ENCODE assay signal across 10 mouse cellular contexts in genomic region chr8:125389756-125390505, GRCm38 (mm10).
DNase-seq lines count a peak whose midpoint lies in the region; ATAC-seq and TF ChIP-seq lines count a peak whose summit lies in the region.
"Had no signal": no experiment of that assay in that cellular context is flagged by ENCODE, and none has a peak within 500 bp of the region (broad histone marks: within the 10 kb centered on the region; RNA-seq: fewer than 3 reads in every experiment).

No protein-coding gene starts in this region.

- no peaks in the 10 kb centered on the region for H3K9me3 ChIP-seq in midbrain, embryonic 12.5 days
- H3K9me3 ChIP-seq in midbrain, embryonic 11.5 days (ENCODE audit: control insufficient read depth, low read length): no peaks in the 10 kb centered on the region
- no peaks in the 10 kb centered on the region for H3K9me3 ChIP-seq in embryonic facial prominence, embryonic 15.5 days (replicated peaks)
- H3K9me3 ChIP-seq in heart, embryonic 11.5 days (replicated peaks; ENCODE audit: control insufficient read depth, low read length): no peaks in the 10 kb centered on the region
- H3K9me3 ChIP-seq in kidney, postnatal 0 days (replicated peaks; ENCODE audit: low read length): no peaks in the 10 kb centered on the region
- no peaks in the 10 kb centered on the region for H3K9me3 ChIP-seq in limb, embryonic 15.5 days

- no peaks in the 10 kb centered on the region for H3K36me3 ChIP-seq in midbrain, embryonic 12.5 days
- no peaks in the 10 kb centered on the region for H3K36me3 ChIP-seq in midbrain, embryonic 11.5 days (ENCODE audit: control insufficient read depth, insufficient read depth, low read length)
- H3K36me3 ChIP-seq in embryonic facial prominence, embryonic 15.5 days: no peaks in the 10 kb centered on the region
- H3K36me3 ChIP-seq in heart, embryonic 11.5 days (ENCODE audit: control insufficient read depth, insufficient read depth, low read length): no peaks in the 10 kb centered on the region
- H3K36me3 ChIP-seq in kidney, postnatal 0 days (ENCODE audit: insufficient read depth, low read length): no peaks in the 10 kb centered on the region
- no peaks in the 10 kb centered on the region for H3K36me3 ChIP-seq in limb, embryonic 15.5 days

- ATAC-seq in midbrain, embryonic 12.5 days (ENCODE audit: low FRiP score, low read depth): no peak
- ATAC-seq in midbrain, embryonic 11.5 days (ENCODE audit: low FRiP score): no peak
- ATAC-seq in embryonic facial prominence, embryonic 15.5 days (ENCODE audit: insufficient number of reproducible peaks, low FRiP score, low TSS enrichment, low read depth): no peak
- no peak for ATAC-seq in heart, embryonic 11.5 days (replicated peaks; ENCODE audit: insufficient number of reproducible peaks, low FRiP score, low TSS enrichment)
- ATAC-seq in kidney, postnatal 0 days (replicated peaks; ENCODE audit: low FRiP score, low read depth): no peak
- ATAC-seq in limb, embryonic 15.5 days (ENCODE audit: insufficient number of reproducible peaks, low FRiP score, low TSS enrichment, low read depth): no peak
- no peak for ATAC-seq in monocyte, adult 5-6 weeks (replicated peaks; ENCODE audit: insufficient number of reproducible peaks, low FRiP score, low TSS enrichment, poor library complexity, severe bottlenecking)

- 70% methylated on average over 13 of the region's 13 CpGs for WGBS in midbrain, embryonic 12.5 days
- WGBS in midbrain, embryonic 11.5 days: 77% methylated on average over 13 of the region's 13 CpGs
- 62% methylated on average over 13 of the region's 13 CpGs for WGBS in embryonic facial prominence, embryonic 15.5 days
- 57% methylated on average over 13 of the region's 13 CpGs for WGBS in heart, embryonic 11.5 days (ENCODE audit: insufficient replicate concordance)
- WGBS in kidney, postnatal 0 days: 62% methylated on average over 13 of the region's 13 CpGs
- 63% methylated on average over 13 of the region's 13 CpGs for WGBS in limb, embryonic 15.5 days

- peak overlapping the region; percentile 60 for H3K27ac ChIP-seq in midbrain, embryonic 12.5 days (replicated peaks)
- H3K27ac ChIP-seq in midbrain, embryonic 11.5 days (ENCODE audit: low read depth, low read length): no peak overlapping the region
- H3K27ac ChIP-seq in embryonic facial prominence, embryonic 15.5 days (replicated peaks): 0 out of 2 replicates have a peak overlapping the region, but pooled peaks have one; percentile 9
- peak overlapping the region; percentile 81 for H3K27ac ChIP-seq in heart, embryonic 11.5 days (ENCODE audit: low read depth, low read length)
- no peak overlapping the region for H3K27ac ChIP-seq in kidney, postnatal 0 days
- 0 out of 2 replicates have a peak overlapping the region, but pooled peaks have one; percentile 3 for H3K27ac ChIP-seq in limb, embryonic 15.5 days
- H3K27ac ChIP-seq: macrophage had no signal

- H3K4me1 ChIP-seq in midbrain, embryonic 12.5 days: peaks cover 42% of the 10 kb centered on the region
- peaks cover 3% of the 10 kb centered on the region; the same call in 1 of the 2 replicates for H3K4me1 ChIP-seq in midbrain, embryonic 11.5 days (ENCODE audit: control insufficient read depth, insufficient read depth, low read length)
- H3K4me1 ChIP-seq in embryonic facial prominence, embryonic 15.5 days: peaks cover 47% of the 10 kb centered on the region
- peaks cover 59% of the 10 kb centered on the region for H3K4me1 ChIP-seq in heart, embryonic 11.5 days (ENCODE audit: control insufficient read depth, insufficient read depth, low read length)
- peaks cover 16% of the 10 kb centered on the region; the same call in 1 of the 2 replicates for H3K4me1 ChIP-seq in kidney, postnatal 0 days (replicated peaks; ENCODE audit: insufficient read depth, low read length)
- H3K4me1 ChIP-seq in limb, embryonic 15.5 days: peaks cover 38% of the 10 kb centered on the region

- peaks cover 3% of the 10 kb centered on the region; the same call in 1 of the 2 replicates for H3K27me3 ChIP-seq in midbrain, embryonic 12.5 days
- H3K27me3 ChIP-seq in midbrain, embryonic 11.5 days (ENCODE audit: control insufficient read depth, insufficient read depth, low read length): no peaks in the 10 kb centered on the region
- H3K27me3 ChIP-seq in embryonic facial prominence, embryonic 15.5 days: no peaks in the 10 kb centered on the region
- no peaks in the 10 kb centered on the region for H3K27me3 ChIP-seq in heart, embryonic 11.5 days (ENCODE audit: control insufficient read depth, insufficient read depth, low read length)
- H3K27me3 ChIP-seq in kidney, postnatal 0 days (ENCODE audit: insufficient read depth, low read length): no peaks in the 10 kb centered on the region
- no peaks in the 10 kb centered on the region for H3K27me3 ChIP-seq in limb, embryonic 15.5 days
- H3K27me3 ChIP-seq: CH12.LX had no signal

- DNase-seq in midbrain, embryonic 11.5 days (ENCODE audit: low spot score, missing footprints): no peak
- peak; percentile 45 for DNase-seq in kidney, postnatal 0 days (ENCODE audit: low spot score)
- peak; percentile 72 for DNase-seq in telencephalon, adult 2 months (ENCODE audit: low read depth, low spot score)

- no peak overlapping the region for H3K4me2 ChIP-seq in midbrain, embryonic 12.5 days (replicated peaks)
- no peak overlapping the region for H3K4me2 ChIP-seq in midbrain, embryonic 11.5 days
- H3K4me2 ChIP-seq in embryonic facial prominence, embryonic 15.5 days (replicated peaks): no peak overlapping the region
- peak overlapping the region; percentile 19; the same call in 1 of the 2 replicates for H3K4me2 ChIP-seq in heart, embryonic 11.5 days
- no peak overlapping the region for H3K4me2 ChIP-seq in kidney, postnatal 0 days (ENCODE audit: low read length)
- H3K4me2 ChIP-seq in limb, embryonic 15.5 days: no peak overlapping the region

- H3K9ac ChIP-seq in midbrain, embryonic 12.5 days (replicated peaks): no peak overlapping the region
- H3K9ac ChIP-seq in midbrain, embryonic 11.5 days (ENCODE audit: low read length): no peak overlapping the region
- no peak overlapping the region for H3K9ac ChIP-seq in embryonic facial prominence, embryonic 15.5 days
- H3K9ac ChIP-seq in heart, embryonic 11.5 days (ENCODE audit: low read depth, low read length): no peak overlapping the region
- no peak overlapping the region for H3K9ac ChIP-seq in kidney, postnatal 0 days (ENCODE audit: low read depth, low read length)
- H3K9ac ChIP-seq in limb, embryonic 15.5 days: no peak overlapping the region

- no peak overlapping the region for H3K4me3 ChIP-seq in midbrain, embryonic 12.5 days
- no peak overlapping the region for H3K4me3 ChIP-seq in midbrain, embryonic 11.5 days (ENCODE audit: low read depth, low read length)
- H3K4me3 ChIP-seq in embryonic facial prominence, embryonic 15.5 days (replicated peaks): no peak overlapping the region
- H3K4me3 ChIP-seq in heart, embryonic 11.5 days (ENCODE audit: low read depth, low read length): no peak overlapping the region
- H3K4me3 ChIP-seq in kidney, postnatal 0 days (replicated peaks; ENCODE audit: low read depth, low read length): no peak overlapping the region
- no peak overlapping the region for H3K4me3 ChIP-seq in limb, embryonic 15.5 days

- TF ChIP-seq CTCF in kidney, postnatal 0 days (IDR thresholded peaks at IDR 0.05; ENCODE audit: low read depth): no peak

Comparison
In these comparisons a context has a peak if more than half of its experiments do, and no peak if none do; other contexts are left out.
1. H3K27ac ChIP-seq: peak in midbrain, embryonic 12.5 days (single experiment), embryonic facial prominence, embryonic 15.5 days (single experiment), heart, embryonic 11.5 days (single experiment) and limb, embryonic 15.5 days (single experiment); none in midbrain, embryonic 11.5 days (single experiment) and kidney, postnatal 0 days (single experiment).